Mouse (Mus musculus) embryonic facial prominence, embryonic 12.5 days (tissue): ENCODE data around the gene Tomm70a. TPM values are rescaled to one million over a fixed set of nuclear protein-coding genes. Genes with fewer than 3 reads are reported as not detected.

Experiments used
- polyA plus RNA-seq: library from polyadenylated mRNA; unstranded; fragments of >200 nt; fragmentation: Nextera tagmentation; extraction: Ambion mirVana; gene quantifications from 2 replicates; pipeline ENCODE4 v1.2.1, GENCODE M21; 2016

Tomm70a gene
- polyA plus RNA-seq, 1 experiment from 2014 or later = 61.1 TPM

Other genes starting within 250 kb of the Tomm70a start
- 23.3 and 26.4 TPM in 2 replicates for gene Tmem45a, start 235.5 kb upstream of the Tomm70a start, polyA plus RNA-seq
- gene Lnp1, start 193.6 kb upstream of the Tomm70a start, polyA plus RNA-seq = not detected in 2 replicates
- gene Tmem45a2, start 50.3 kb upstream of the Tomm70a start, polyA plus RNA-seq = 0.04 TPM in 1 of 2 replicates, not detected in the other
- 77.2 and 77.7 TPM in 2 replicates for gene Nit2, start 45.6 kb downstream of the Tomm70a start, polyA plus RNA-seq
- 31.1 and 32.6 TPM in 2 replicates for gene Tbc1d23, start 109.8 kb downstream of the Tomm70a start, polyA plus RNA-seq
- 0.14 TPM in 1 of 2 replicates, not detected in the other for gene Tmem30c, start 171.2 kb downstream of the Tomm70a start, polyA plus RNA-seq
- 24.2 and 27.4 TPM in 2 replicates for gene Filip1l, start 231.4 kb downstream of the Tomm70a start, polyA plus RNA-seq